Mouse (Mus musculus) brain, embryonic 14.5 days (tissue): ENCODE measurements around the gene Gsc2.

Source experiments
- CTCF ChIP-seq: fragments of 200-500 bp; IDR thresholded peaks from 2 replicates; pipeline ENCODE4 v1.5.1; 2012; ENCODE audit warnings: inconsistent platforms, mild to moderate bottlenecking, moderate library complexity, borderline replicate concordance; ENCODE audit not compliant: insufficient read depth, insufficient read length; ENCODE audit errors: extremely low read depth
- POLR2A ChIP-seq: fragments of 200-500 bp; IDR thresholded peaks from 2 replicates; pipeline ENCODE4 v1.6.1; 2012; ENCODE audit warnings: mild to moderate bottlenecking, inconsistent platforms, borderline replicate concordance; ENCODE audit not compliant: poor library complexity, insufficient read depth, insufficient read length, severe bottlenecking; ENCODE audit errors: extremely low read depth

- TF ChIP-seq CTCF (peak; percentile 75; the same call in 1 of the 2 replicates), POLR2A (peak; percentile 62; the same call in 1 of the 2 replicates)
These were observed 3.7 kb downstream of the Gsc2 start, which contains the start of gene Ess2 for GRCm38 (mm10) chr16:17911052-17911595.
